Mouse (Mus musculus) spleen, adult 2 months (tissue): ENCODE results near the gene Fuom.

Experiments
- CTCF ChIP-seq: fragments of 200-500 bp; IDR thresholded peaks from 2 replicates; pipeline ENCODE4 v1.5.1; 2011; ENCODE audit warnings: mild to moderate bottlenecking, inconsistent platforms; ENCODE audit not compliant: insufficient read depth, insufficient read length, insufficient replicate concordance; ENCODE audit errors: extremely low read depth
- POLR2A ChIP-seq: fragments of 200-500 bp; IDR thresholded peaks from 2 replicates; pipeline ENCODE4 v1.6.1; 2011; ENCODE audit warnings: low read depth, low read length, inconsistent platforms

DNA sequence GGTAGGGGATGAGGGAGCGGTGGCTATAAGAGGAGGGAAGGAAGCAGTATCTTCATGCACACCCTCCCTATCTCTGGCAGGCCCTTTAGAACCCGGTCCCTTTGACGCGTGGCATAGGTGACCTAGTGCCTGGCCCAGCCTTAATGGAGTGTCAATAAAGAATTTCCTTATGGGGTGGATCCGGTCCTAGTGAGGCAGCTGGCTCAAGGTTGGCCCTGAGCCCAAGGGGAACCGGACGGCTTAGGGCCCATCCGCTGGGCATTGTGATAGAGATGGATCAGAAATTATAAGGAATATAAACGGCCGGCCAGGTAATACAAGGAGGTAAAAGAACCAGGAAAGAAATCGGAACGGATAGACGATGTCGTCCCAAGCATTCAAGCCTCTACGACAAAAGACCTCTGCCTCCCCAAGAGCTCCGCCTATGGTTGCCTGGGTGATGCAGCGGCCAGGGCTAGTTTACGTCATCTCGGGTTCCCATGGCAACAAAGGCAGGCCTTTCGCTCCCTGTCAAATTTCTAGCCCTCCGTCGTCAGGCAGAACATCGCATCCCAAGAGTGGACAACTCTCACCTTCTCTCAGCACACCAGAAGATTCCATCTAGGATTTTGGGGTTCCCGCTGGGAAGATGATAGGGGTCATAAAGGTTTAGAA lies 21.6 kb downstream of the Fuom start:
- TF ChIP-seq CTCF: no peak
- no peak for TF ChIP-seq POLR2A
